Mouse (Mus musculus) myocyte (in vitro differentiated cells): Measurements from ENCODE around the gene Aip.

Source experiments
- CEBPB ChIP-seq: IDR thresholded peaks from 2 replicates; pipeline ENCODE4 v1.6.1; 2011; ENCODE audit warnings: mild to moderate bottlenecking, moderate library complexity; ENCODE audit not compliant: poor library complexity, insufficient read depth, severe bottlenecking
- E2F4 ChIP-seq: IDR thresholded peaks from one replicate; pipeline ENCODE4 v1.6.1; 2011; ENCODE audit warnings: mild to moderate bottlenecking, control low read depth, moderate library complexity; ENCODE audit not compliant: insufficient read depth
- MAX ChIP-seq: IDR thresholded peaks from one replicate; pipeline ENCODE4 v1.6.1; 2011; ENCODE audit warnings: low read depth, mild to moderate bottlenecking, control low read depth
- MYOD1 ChIP-seq, 3 experiments: IDR thresholded peaks; one replicate each; pipeline ENCODE4 v1.6.1; 2011; ENCODE audit warnings: control low read depth in 2 of 3, low read depth in 2 of 3, mild to moderate bottlenecking in 2 of 3, moderate library complexity in 1 of 3; ENCODE audit not compliant: insufficient read length in 2 of 3, control insufficient read depth in 1 of 3
- MYOG ChIP-seq, 3 experiments: IDR thresholded peaks; one replicate each; pipeline ENCODE4 v1.6.1; 2011; ENCODE audit warnings: control low read depth in 2 of 3, low read depth in 2 of 3, mild to moderate bottlenecking in 2 of 3; ENCODE audit not compliant: insufficient read length in 2 of 3, control insufficient read depth in 1 of 3, insufficient read depth in 1 of 3
- POLR2A ChIP-seq: IDR thresholded peaks from one replicate; pipeline ENCODE4 v1.6.1; 2011; ENCODE audit warnings: low read depth, mild to moderate bottlenecking, control low read depth, moderate library complexity; ENCODE audit not compliant: insufficient read length
- POLR2AphosphoS2 ChIP-seq: IDR thresholded peaks from one replicate; pipeline ENCODE4 v1.6.1; 2011; ENCODE audit warnings: low read depth, control low read depth; ENCODE audit not compliant: insufficient read length
- REST ChIP-seq: IDR thresholded peaks from one replicate; pipeline ENCODE4 v1.6.1; 2011; ENCODE audit warnings: mild to moderate bottlenecking, control low read depth, moderate library complexity; ENCODE audit not compliant: insufficient read depth, insufficient read length
- SRF ChIP-seq: IDR thresholded peaks from one replicate; pipeline ENCODE4 v1.6.1; 2011; ENCODE audit warnings: low read depth; ENCODE audit not compliant: control insufficient read depth, insufficient read length
- TCF12 ChIP-seq: IDR thresholded peaks from one replicate; pipeline ENCODE4 v1.6.1; 2011; ENCODE audit warnings: mild to moderate bottlenecking, control low read depth; ENCODE audit not compliant: poor library complexity, insufficient read depth, severe bottlenecking
- TCF3 ChIP-seq: IDR thresholded peaks from one replicate; pipeline ENCODE4 v1.6.1; 2011; ENCODE audit warnings: low read depth, control low read depth; ENCODE audit not compliant: insufficient read length
- USF1 ChIP-seq: IDR thresholded peaks from one replicate; pipeline ENCODE4 v1.6.1; 2011; ENCODE audit warnings: low read depth, mild to moderate bottlenecking, control low read depth, moderate library complexity

- TF ChIP-seq USF1 (no peak), MYOD1 (IDR thresholded peaks at IDR 0.05; ENCODE audit: control insufficient read depth in 1 of 3, insufficient read length in 2 of 3, low read depth in 2 of 3) (no peak), TCF3 (no peak), MAX (no peak), POLR2A (no peak), TCF12 (no peak), E2F4 (no peak), MYOG (IDR thresholded peaks at IDR 0.05; ENCODE audit: control insufficient read depth in 1 of 3, insufficient read depth in 1 of 3, insufficient read length in 2 of 3, low read depth in 2 of 3) (no peak), CEBPB (no peak), SRF (no peak), POLR2AphosphoS2 (no peak), REST (no peak)
These were observed 26.2 kb upstream of the Aip start for GRCm38 (mm10) chr19:4151898-4152297.
